Mouse (Mus musculus) G1E (cell line): ENCODE measurements around the gene Ano1.

Source experiments
- CTCF ChIP-seq: IDR thresholded peaks from 2 replicates; pipeline ENCODE4 v1.5.1; 2012; ENCODE audit warnings: low read depth, low read length, inconsistent platforms, mixed read lengths
- GATA1 ChIP-seq: IDR thresholded peaks from 2 replicates; pipeline ENCODE4 v1.6.1; 2012; ENCODE audit warnings: borderline replicate concordance, low read length, inconsistent platforms, mixed read lengths
- GATA2 ChIP-seq: IDR thresholded peaks from 2 replicates; pipeline ENCODE4 v1.6.1; 2012; ENCODE audit warnings: low read depth, low read length, inconsistent platforms, borderline replicate concordance
- POLR2AphosphoS5 ChIP-seq: IDR thresholded peaks from 2 replicates; pipeline ENCODE4 v1.6.1; 2012; ENCODE audit warnings: low read depth, low read length, inconsistent platforms; ENCODE audit not compliant: insufficient replicate concordance
- TAL1 ChIP-seq: conservative IDR thresholded peaks from 2 replicates; pipeline ENCODE4 v1.6.1; 2012; ENCODE audit warnings: low read depth, low read length, inconsistent platforms, mixed read lengths

DNA sequence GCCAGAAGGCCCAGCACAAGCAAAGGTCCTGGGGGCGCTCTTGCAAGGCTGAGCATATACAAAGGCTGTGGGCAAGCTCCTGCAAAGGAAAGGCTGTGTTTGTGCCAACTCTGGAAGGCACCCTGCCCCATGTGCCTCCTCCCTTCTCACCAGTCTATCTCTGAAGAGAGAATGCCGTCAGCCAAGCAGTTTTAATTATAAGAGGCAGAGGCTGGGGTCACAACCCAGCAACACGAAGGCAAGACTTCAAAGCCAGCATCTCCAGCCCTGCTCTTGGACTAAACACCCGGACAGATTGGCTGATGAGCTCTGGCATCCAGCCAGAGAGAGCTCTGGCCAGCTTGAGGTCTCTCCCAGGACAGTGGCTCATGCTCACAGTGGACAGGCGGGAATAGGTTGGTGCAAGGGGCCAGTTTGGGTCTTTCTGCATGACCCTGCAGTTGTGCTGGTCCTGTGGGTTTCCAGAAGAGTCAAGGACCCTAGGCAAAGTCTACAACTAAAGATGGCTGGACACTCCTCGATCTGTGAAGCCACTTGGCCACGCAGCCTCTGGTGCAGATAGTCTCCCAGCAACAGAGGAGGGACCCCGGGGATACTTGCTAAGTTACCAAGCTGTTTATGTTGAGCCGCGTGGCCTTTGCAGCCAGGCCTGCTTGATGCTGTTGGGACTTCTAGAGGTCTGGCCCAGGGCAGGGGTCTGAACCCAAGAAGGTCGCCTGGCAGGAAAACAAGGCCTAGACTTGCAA, 12.9 kb upstream of the Ano1 start:
- TF ChIP-seq CTCF (no peak), TAL1 (no peak), GATA1 (no peak), GATA2 (no peak), POLR2AphosphoS5 (no peak)
